Mouse (Mus musculus) lung, adult 2 months (tissue): Measurements from ENCODE around the gene Ceacam16.

Source experiments
- CTCF ChIP-seq: fragments of 200-500 bp; IDR thresholded peaks from 2 replicates; pipeline ENCODE4 v1.5.1; 2011; ENCODE audit warnings: mild to moderate bottlenecking, low read length, control low read depth; ENCODE audit not compliant: insufficient read depth
- POLR2A ChIP-seq: fragments of 200-500 bp; IDR thresholded peaks from 2 replicates; pipeline ENCODE4 v1.6.1; 2011; ENCODE audit warnings: low read depth, mild to moderate bottlenecking, control low read depth, low read length, borderline replicate concordance; ENCODE audit errors: extremely low read depth

- no peak for TF ChIP-seq CTCF
- no peak for TF ChIP-seq POLR2A
These were observed 15.8 kb upstream of the Ceacam16 start for GRCm38 (mm10) chr7:19876781-19877425.
